ENCODE assay signal across 8 mouse cellular contexts in the genomic region with DNA sequence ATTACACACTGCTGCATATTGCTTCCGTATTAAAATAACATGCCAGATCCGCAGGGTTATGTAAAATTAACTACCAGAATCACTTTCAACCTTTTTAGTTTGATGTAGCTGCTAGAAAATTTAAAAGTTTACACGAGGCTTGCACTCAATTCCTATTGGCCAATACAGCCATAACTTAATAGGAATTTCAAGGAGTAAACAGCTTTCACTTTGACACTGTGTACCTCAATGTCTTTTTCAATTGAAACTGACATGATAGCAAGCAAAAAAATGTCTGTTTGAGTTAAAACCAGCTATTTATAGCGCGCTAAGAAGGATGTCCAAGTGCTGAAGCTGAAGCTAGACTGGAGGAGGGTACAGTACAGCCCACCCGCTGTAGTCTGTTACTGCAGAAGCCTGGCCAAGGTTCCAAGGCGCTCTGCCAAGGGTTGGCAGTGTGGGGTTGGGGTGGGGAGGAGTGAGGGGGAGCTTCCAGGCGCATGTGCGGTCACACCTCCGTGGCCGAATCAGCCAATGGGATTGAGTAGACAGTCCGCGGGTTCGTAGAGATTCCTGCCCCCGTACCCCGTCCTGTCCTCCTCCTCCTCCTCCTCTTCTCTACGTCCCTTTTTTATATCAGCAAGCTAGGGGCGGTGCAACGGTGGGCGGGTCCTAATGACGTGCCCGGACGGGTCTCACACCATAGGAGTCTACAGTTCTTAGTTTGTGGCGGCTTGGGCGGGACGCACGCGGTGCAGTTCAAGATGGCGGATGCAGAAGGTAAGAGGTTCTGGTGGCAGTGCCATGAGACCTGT. TPM values are rescaled to one million over a fixed set of nuclear protein-coding genes. Genes with fewer than 3 reads are reported as not detected.
A peak's percentile ranks its signal among the peaks of the same experiment; 100 is the strongest.
DNase-seq lines count a peak whose midpoint lies in the region; ATAC-seq and TF ChIP-seq lines count a peak whose summit lies in the region.

Gene Dkc1 (plus strand): TSS at position 486 of the 794 bp plus-strand sequence.

- no peaks in the 10 kb centered on the region for H3K27me3 ChIP-seq in MEL (ENCODE audit: control insufficient read depth in 1 of 2, insufficient read depth in 2 of 2, low read length in 2 of 2)
- H3K27me3 ChIP-seq in cerebellum, adult 2 months (ENCODE audit: control insufficient read depth, insufficient read depth, low read length): no peaks in the 10 kb centered on the region
- no peaks in the 10 kb centered on the region for H3K27me3 ChIP-seq in forebrain, postnatal 0 days (ENCODE audit: insufficient read depth, low read length)
- no peaks in the 10 kb centered on the region for H3K27me3 ChIP-seq in lung, embryonic 15.5 days

- TF ChIP-seq RAD21 in MEL (IDR thresholded peaks at IDR 0.05; ENCODE audit: low read depth, low read length): no peak

- no peaks in the 10 kb centered on the region for H3K9me3 ChIP-seq in MEL (replicated peaks; ENCODE audit: insufficient read depth, low read length)
- no peaks in the 10 kb centered on the region for H3K9me3 ChIP-seq in forebrain, postnatal 0 days (ENCODE audit: low read length)
- H3K9me3 ChIP-seq in lung, embryonic 15.5 days: no peaks in the 10 kb centered on the region

- TF ChIP-seq EP300 in MEL (IDR thresholded peaks at IDR 0.05; ENCODE audit: low read depth in 1 of 2, low read length in 2 of 2): no peak

- H3K79me2 ChIP-seq in MEL (ENCODE audit: control insufficient read depth, insufficient read depth, low read length, poor library complexity): peaks cover 34% of the 10 kb centered on the region

- peak within 1 kb of the TSS; percentile 56 for H3K4me2 ChIP-seq in forebrain, postnatal 0 days (ENCODE audit: low read depth)
- H3K4me2 ChIP-seq in lung, embryonic 15.5 days: peak within 1 kb of the TSS; percentile 57

- TF ChIP-seq CTCF in MEL (IDR thresholded peaks at IDR 0.05 in 2 of 3, conservative IDR thresholded peaks at IDR 0.05 in 1 of 3; ENCODE audit: control insufficient read depth in 1 of 3, insufficient read depth in 1 of 3, low read depth in 2 of 3, low read length in 3 of 3, poor library complexity in 1 of 3, severe bottlenecking in 1 of 3): no peak
- no peak for TF ChIP-seq CTCF in cerebellum, adult 2 months (IDR thresholded peaks at IDR 0.05; ENCODE audit: borderline replicate concordance, insufficient read depth, low read depth, low read length)
- TF ChIP-seq CTCF in forebrain, postnatal 0 days (IDR thresholded peaks at IDR 0.05; ENCODE audit: low read depth): no peak

- WGBS in cerebellum, adult 2 months: 11% methylated on average over 29 of the region's 29 CpGs
- WGBS in forebrain, postnatal 0 days: 26% methylated on average over 29 of the region's 29 CpGs
- WGBS in lung, embryonic 15.5 days: 15% methylated on average over 29 of the region's 29 CpGs

- DNase-seq in MEL (ENCODE audit: low read depth, low spot score): peak; percentile 96
- peak; percentile 90 to 93 for DNase-seq in cerebellum, adult 2 months
- peak; percentile 93 for DNase-seq in forebrain, postnatal 0 days
- DNase-seq in heart, postnatal 4 days: peak; percentile 93
- DNase-seq in layer of hippocampus, adult 8-10 months (ENCODE audit: low spot score in 2 of 2): peak; percentile 89 to 90
- DNase-seq in ovary, adult 18-20 months (ENCODE audit: low spot score): peak; percentile 93
- DNase-seq in thymus, postnatal 0 days (ENCODE audit: low spot score): peak; percentile 90

- ATAC-seq in forebrain, postnatal 0 days: peak; percentile 98
- peak; percentile 99 for ATAC-seq in lung, embryonic 15.5 days (ENCODE audit: borderline replicate concordance, extremely low read depth, low FRiP score, low TSS enrichment)

- peaks cover 9 to 19% of the 10 kb centered on the region in 2 experiments for H3K36me3 ChIP-seq in MEL (ENCODE audit: control insufficient read depth in 1 of 2, insufficient read depth in 2 of 2, low read length in 2 of 2)
- no peaks in the 10 kb centered on the region for H3K36me3 ChIP-seq in forebrain, postnatal 0 days (ENCODE audit: insufficient read depth)
- H3K36me3 ChIP-seq in lung, embryonic 15.5 days: 0 out of 2 replicates have a peak, but pooled peaks cover 3% of the 10 kb centered on the region

- H3K4me3 ChIP-seq in MEL (ENCODE audit: control insufficient read depth in 1 of 2, insufficient read depth in 1 of 2, low read depth in 2 of 2, low read length in 2 of 2): peak within 1 kb of the TSS; percentile 83 to 84
- peak within 1 kb of the TSS; percentile 92 for H3K4me3 ChIP-seq in cerebellum, adult 2 months (replicated peaks; ENCODE audit: insufficient read depth, low read depth, low read length)
- peak within 1 kb of the TSS; percentile 51 for H3K4me3 ChIP-seq in forebrain, postnatal 0 days (ENCODE audit: low read depth, low read length)
- peak within 1 kb of the TSS; percentile 62 for H3K4me3 ChIP-seq in lung, embryonic 15.5 days

- peak within 1 kb of the TSS; percentile 74 for H3K27ac ChIP-seq in MEL (ENCODE audit: control insufficient read depth, low read depth, low read length)
- no peak within 1 kb of the TSS for H3K27ac ChIP-seq in cerebellum, adult 2 months (ENCODE audit: insufficient read depth, low read length)
- peak within 1 kb of the TSS; percentile 75 for H3K27ac ChIP-seq in forebrain, postnatal 0 days (ENCODE audit: low read depth, low read length)
- H3K27ac ChIP-seq in lung, embryonic 15.5 days: peak within 1 kb of the TSS; percentile 82

- TF ChIP-seq POLR2A in MEL (IDR thresholded peaks at IDR 0.05; ENCODE audit: control insufficient read depth in 1 of 2, insufficient read depth in 1 of 2, low read depth in 1 of 2, low read length in 2 of 2, poor library complexity in 1 of 2): peak; percentile 76 to 86
- peak; percentile 51; the same call in 1 of the 2 replicates for TF ChIP-seq POLR2A in cerebellum, adult 2 months (IDR thresholded peaks at IDR 0.05; ENCODE audit: borderline replicate concordance, insufficient read depth, low read length)

- peaks cover 0 to 4% of the 10 kb centered on the region in 2 experiments; a peak in 3 of 4 replicates for H3K4me1 ChIP-seq in MEL (ENCODE audit: control insufficient read depth in 1 of 2, insufficient read depth in 2 of 2, low read length in 2 of 2)
- H3K4me1 ChIP-seq in cerebellum, adult 2 months (ENCODE audit: control insufficient read depth, insufficient read depth, low read length): no peaks in the 10 kb centered on the region
- H3K4me1 ChIP-seq in forebrain, postnatal 0 days (ENCODE audit: insufficient read depth): 0 out of 2 replicates have a peak, but pooled peaks cover 6% of the 10 kb centered on the region
- no peaks in the 10 kb centered on the region for H3K4me1 ChIP-seq in lung, embryonic 15.5 days

- H3K9ac ChIP-seq in MEL (ENCODE audit: control insufficient read depth, low read depth, low read length, poor library complexity, severe bottlenecking): peak within 1 kb of the TSS; percentile 92
- H3K9ac ChIP-seq in forebrain, postnatal 0 days: peak within 1 kb of the TSS; percentile 53
- peak within 1 kb of the TSS; percentile 58 for H3K9ac ChIP-seq in lung, embryonic 15.5 days

TF ChIP-seq in MEL, 35 proteins besides CTCF, POLR2A, EP300 and RAD21:
- no peak for TF ChIP-seq MXI1 (IDR thresholded peaks at IDR 0.05; ENCODE audit: low read depth, low read length)
- TF ChIP-seq POLR2AphosphoS2 (IDR thresholded peaks at IDR 0.05; ENCODE audit: low read length): peak; percentile 66; the same call in 1 of the 2 replicates
- peak; percentile 82 for TF ChIP-seq TBP (IDR thresholded peaks at IDR 0.05; ENCODE audit: low read depth, low read length)
- no peak; the same call in 1 of the 2 replicates for TF ChIP-seq SIN3A (IDR thresholded peaks at IDR 0.05; ENCODE audit: low read length)
- TF ChIP-seq NELFE (IDR thresholded peaks at IDR 0.05; ENCODE audit: low read depth, low read length): peak; percentile 66
- TF ChIP-seq MAZ (IDR thresholded peaks at IDR 0.05; ENCODE audit: low read depth, low read length): peak; percentile 34; the same call in 1 of the 2 replicates
- peak; percentile 55 for TF ChIP-seq HCFC1 (IDR thresholded peaks at IDR 0.05; ENCODE audit: low read depth, low read length)
- TF ChIP-seq TCF12 (IDR thresholded peaks at IDR 0.05; ENCODE audit: low read depth, low read length): peak; percentile 32; the same call in 1 of the 2 replicates
- peak; percentile 78 for TF ChIP-seq NRF1 (IDR thresholded peaks at IDR 0.05; ENCODE audit: insufficient read depth, low read depth, low read length, poor library complexity, severe bottlenecking)

RNA-seq across cellular contexts. Expression of gene Dkc1, which starts in this region (rescaled TPM):
- total RNA-seq in MEL (2012; rRNA removed): 192 and 223 TPM in 2 replicates
- 100 to 1,000 TPM; 252 to 394 TPM for polyA plus RNA-seq in MEL (2012; ENCODE audit: insufficient read depth in 1 of 2, insufficient read length in 2 of 2, low read depth in 1 of 2, low replicate concordance in 2 of 2, missing spikeins in 1 of 2)
- 43.9 and 48.8 TPM in 2 replicates for polyA plus RNA-seq in cerebellum, adult 2 months (2012; rRNA removed)
- 16.5 and 33.4 TPM in 2 replicates for total RNA-seq in forebrain, postnatal 0 days (2014; rRNA removed)
- 42.4 and 57.8 TPM in 2 replicates for polyA plus RNA-seq in forebrain, postnatal 0 days (2015; fragmentation: Nextera tagmentation; extraction: Ambion mirVana)
- total RNA-seq in heart, postnatal 4 days (2021): 10 to 100 TPM; 31.9 to 33.6 TPM
- total RNA-seq in layer of hippocampus, adult 8-10 months (2022): 10 to 100 TPM; 31.4 to 42.4 (median 33.6) TPM
- polyA plus RNA-seq in lung, embryonic 15.5 days (2015; fragmentation: Nextera tagmentation; extraction: Ambion mirVana): 128 and 131 TPM in 2 replicates
- 137 and 165 TPM in 2 replicates for polyA plus RNA-seq in thymus, postnatal 0 days (2015; fragmentation: Nextera tagmentation; extraction: Ambion mirVana)
